Mouse (Mus musculus) testis, adult 2 months (tissue): ENCODE measurements around the gene Zswim7. TPM values are rescaled to one million over a fixed set of nuclear protein-coding genes. Genes with fewer than 3 reads are reported as not detected.

ENCODE experiments used
- H3K27ac ChIP-seq: fragments of 200-500 bp; 2 replicates; pipeline ENCODE4 v1.5.1; 2012; ENCODE audit warnings: low read depth, low read length; ENCODE audit not compliant: control insufficient read depth, insufficient read depth
- H3K27me3 ChIP-seq: fragments of 200-500 bp; 2 replicates; pipeline ENCODE4 v1.6.1; 2012; ENCODE audit warnings: mild to moderate bottlenecking, low read length, moderate library complexity; ENCODE audit not compliant: control insufficient read depth, insufficient read depth
- H3K36me3 ChIP-seq: fragments of 200-500 bp; 2 replicates; pipeline ENCODE4 v1.6.1; 2012; ENCODE audit warnings: mild to moderate bottlenecking, low read length; ENCODE audit not compliant: control insufficient read depth, insufficient read depth
- H3K4me1 ChIP-seq: fragments of 200-500 bp; 2 replicates; pipeline ENCODE4 v1.6.1; 2012; ENCODE audit warnings: low read length; ENCODE audit not compliant: control insufficient read depth, insufficient read depth
- H3K4me3 ChIP-seq: fragments of 200-500 bp; 2 replicates; pipeline ENCODE4 v1.5.1; 2012; ENCODE audit warnings: low read depth, mild to moderate bottlenecking, low read length, moderate library complexity, mixed read lengths; ENCODE audit not compliant: control insufficient read depth
- CTCF ChIP-seq: fragments of 200-500 bp; IDR thresholded peaks from 2 replicates; pipeline ENCODE4 v1.5.1; 2012; ENCODE audit warnings: low read depth, mild to moderate bottlenecking, inconsistent platforms, low read length, moderate library complexity; ENCODE audit not compliant: control insufficient read depth, insufficient read depth, insufficient replicate concordance
- POLR2A ChIP-seq: fragments of 200-500 bp; IDR thresholded peaks from 2 replicates; pipeline ENCODE4 v1.6.1; 2012; ENCODE audit warnings: low read depth, mild to moderate bottlenecking, inconsistent platforms, low read length, moderate library complexity; ENCODE audit not compliant: control insufficient read depth
- polyA plus RNA-seq: library from polyadenylated mRNA; depleted of rRNA; stranded (reverse); fragments of >200 nt; gene quantifications from 2 replicates; pipeline ENCODE4 v1.2.3, GENCODE M21; 2012

Gene Zswim7
- polyA plus RNA-seq, 1 experiment, result 93.8 TPM

DNA sequence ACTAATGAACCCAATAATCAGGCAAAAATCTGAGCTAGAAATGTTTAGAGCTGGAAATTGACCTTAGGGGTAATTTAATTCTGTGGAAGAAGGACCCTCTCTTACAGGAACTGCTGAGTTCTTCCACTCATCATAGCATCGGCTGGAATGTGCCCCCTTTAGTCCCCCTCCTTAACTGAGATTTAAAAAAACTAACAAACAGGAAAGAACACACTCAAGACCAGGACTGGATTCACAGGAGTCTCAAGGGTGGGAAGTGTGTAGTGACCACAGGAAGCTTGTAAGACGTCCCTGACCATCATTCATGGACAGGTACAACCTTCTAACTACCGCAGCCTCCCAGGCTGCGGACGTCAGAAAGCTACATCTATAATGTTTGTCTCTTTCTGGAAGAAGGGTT, 10.3 kb downstream of the Zswim7 start:
- Histone ChIP-seq H3K27ac (no peak overlapping the region), H3K4me1 (no peaks in the 10 kb centered on the region), H3K4me3 (no peak overlapping the region), H3K27me3 (no peaks in the 10 kb centered on the region), H3K36me3 (peaks cover 2% of the 10 kb centered on the region)
- no peak for TF ChIP-seq CTCF
- no peak for TF ChIP-seq POLR2A

DNA sequence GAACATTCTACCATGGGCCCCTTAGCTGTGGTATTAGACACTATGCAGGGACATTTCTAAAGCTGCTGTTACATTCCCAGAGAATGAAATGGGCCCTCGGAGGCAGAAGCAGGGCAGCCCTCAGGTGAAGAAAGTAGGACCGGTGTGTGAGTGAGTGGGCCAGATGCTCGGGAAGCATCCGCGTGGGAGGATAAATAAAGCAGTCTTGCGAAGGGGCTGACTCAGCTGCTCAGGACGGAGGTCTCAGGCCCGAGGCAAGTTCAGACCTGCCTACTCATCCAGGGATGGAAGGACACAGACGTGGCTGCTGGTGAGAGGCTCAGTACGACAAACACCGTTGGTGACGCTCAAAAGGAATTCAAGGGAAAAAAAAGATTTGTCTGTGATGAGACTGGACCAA, 12.1 kb downstream of the Zswim7 start:
- no peak for TF ChIP-seq CTCF
- Histone ChIP-seq H3K27me3 (no peaks in the 10 kb centered on the region), H3K27ac (no peak overlapping the region), H3K4me1 (no peaks in the 10 kb centered on the region), H3K4me3 (no peak overlapping the region), H3K36me3 (peaks cover 2% of the 10 kb centered on the region)

DNA sequence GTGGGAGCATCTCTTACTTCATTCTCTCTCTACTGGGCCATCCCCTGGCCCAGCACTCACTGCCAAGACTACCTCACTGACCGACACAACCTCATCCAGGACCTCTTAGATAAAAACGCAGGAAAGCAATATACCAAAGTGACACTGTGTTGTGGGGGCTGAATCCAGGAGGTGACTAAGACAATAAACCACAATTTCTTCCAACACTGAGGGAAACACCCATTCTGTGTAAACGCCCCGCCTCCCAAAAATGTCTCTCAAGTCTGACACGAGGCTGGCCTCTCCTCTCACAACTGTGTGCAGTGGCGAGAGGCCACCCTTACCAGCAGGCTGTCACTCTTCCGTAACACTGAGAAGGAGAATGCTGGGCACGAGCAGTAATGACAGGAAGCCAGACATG, 12.8 kb downstream of the Zswim7 start:
- H3K27me3 ChIP-seq, result no peaks in the 10 kb centered on the region
- no peak overlapping the region for H3K4me3 ChIP-seq
- no peak overlapping the region for H3K27ac ChIP-seq
- peaks cover 2% of the 10 kb centered on the region for H3K36me3 ChIP-seq
- TF ChIP-seq POLR2A (no peak), CTCF (no peak)
- no peaks in the 10 kb centered on the region for H3K4me1 ChIP-seq

DNA sequence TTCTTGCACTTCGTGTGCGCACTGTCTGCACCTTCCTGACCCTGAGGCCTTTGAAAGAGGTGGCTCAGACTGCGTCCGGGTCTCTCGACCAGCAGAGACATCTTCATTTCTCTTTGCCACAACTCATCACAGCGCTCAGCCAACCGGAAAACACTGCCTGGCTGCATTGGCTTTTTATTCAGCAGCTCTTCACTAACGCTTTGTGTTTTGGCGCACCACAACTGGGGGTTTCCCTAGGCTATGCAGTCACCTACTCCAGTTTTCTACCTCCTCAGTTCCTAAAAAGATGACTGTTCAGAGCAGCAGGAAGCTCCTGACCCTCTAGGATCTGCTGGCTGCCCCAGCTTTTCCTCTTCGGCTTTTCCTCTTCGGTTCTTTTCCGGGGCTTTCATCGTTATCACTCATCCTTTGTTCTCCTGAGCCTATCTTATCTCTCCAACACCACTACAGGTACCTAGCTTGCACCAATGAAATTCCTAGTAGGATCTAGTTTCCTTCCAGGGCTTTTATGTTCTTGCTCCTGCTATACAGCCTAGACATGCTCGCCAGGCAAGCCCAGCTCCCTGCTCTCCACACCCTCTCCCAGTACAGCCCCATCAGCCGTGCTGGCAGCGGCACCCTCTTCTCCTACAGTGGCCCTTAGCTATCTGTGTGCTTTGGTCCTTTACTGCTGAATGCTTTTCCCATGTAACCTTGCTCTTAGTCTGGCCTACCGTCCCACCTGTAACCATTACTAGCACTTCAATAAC, 14.5 kb downstream of the Zswim7 start:
- no peak overlapping the region for H3K27ac ChIP-seq
- H3K36me3 ChIP-seq, result peaks cover 2% of the 10 kb centered on the region
- no peak for TF ChIP-seq POLR2A
- TF ChIP-seq CTCF, result no peak
- H3K4me3 ChIP-seq, result no peak overlapping the region
- no peaks in the 10 kb centered on the region for H3K27me3 ChIP-seq
- H3K4me1 ChIP-seq, result no peaks in the 10 kb centered on the region

DNA sequence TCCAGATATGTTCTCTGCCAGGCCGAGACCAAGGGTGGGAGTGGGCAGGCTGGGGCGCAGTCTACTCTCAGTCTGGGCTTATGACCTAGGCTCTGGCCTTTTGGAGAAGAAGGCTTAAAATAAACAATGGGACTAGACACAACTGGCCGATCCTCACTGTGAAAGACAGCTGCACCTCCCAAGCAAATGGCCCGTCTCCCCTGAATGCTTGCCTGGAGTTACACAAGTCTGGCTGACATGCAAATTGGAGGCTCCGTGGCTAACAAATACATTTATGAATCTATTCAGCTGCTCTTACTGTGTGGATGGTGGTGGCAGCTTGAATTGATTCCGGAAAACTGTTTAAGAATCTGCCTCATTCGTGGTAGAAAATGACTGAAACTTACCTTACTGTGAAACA, 15.5 kb downstream of the Zswim7 start:
- H3K36me3 ChIP-seq, result peaks cover 2% of the 10 kb centered on the region
- TF ChIP-seq CTCF (no peak), POLR2A (no peak)

DNA sequence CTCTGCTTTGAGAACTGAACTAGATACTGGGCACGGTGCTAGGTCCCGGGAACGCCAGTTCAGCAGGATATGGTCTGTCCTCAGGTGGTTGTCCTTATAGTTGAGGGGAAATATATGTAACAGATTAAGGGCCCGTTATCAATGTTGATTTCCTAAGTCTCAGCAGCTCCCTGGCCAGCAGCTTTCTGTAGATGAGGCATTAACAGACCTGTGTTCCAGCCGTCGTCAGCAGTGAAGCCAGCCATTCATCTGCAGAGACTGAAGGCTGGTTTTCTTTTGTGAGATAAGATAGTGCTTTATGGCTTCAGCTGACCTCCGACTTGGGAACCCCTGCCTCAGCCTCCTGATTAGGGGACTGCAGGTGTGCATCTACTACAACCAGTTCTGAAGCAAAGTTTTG, 17.2 kb downstream of the Zswim7 start:
- Histone ChIP-seq H3K27ac (no peak overlapping the region), H3K4me1 (no peaks in the 10 kb centered on the region; the same call in 1 of the 2 replicates), H3K4me3 (no peak overlapping the region), H3K36me3 (peaks cover under 1% of the 10 kb centered on the region), H3K27me3 (no peaks in the 10 kb centered on the region)
- no peak for TF ChIP-seq CTCF

More for the DNA sequence above, 15.5 kb downstream of the Zswim7 start:
- Histone ChIP-seq H3K27me3 (no peaks in the 10 kb centered on the region), H3K4me1 (no peaks in the 10 kb centered on the region; the same call in 1 of the 2 replicates), H3K4me3 (no peak overlapping the region), H3K27ac (no peak overlapping the region)

DNA sequence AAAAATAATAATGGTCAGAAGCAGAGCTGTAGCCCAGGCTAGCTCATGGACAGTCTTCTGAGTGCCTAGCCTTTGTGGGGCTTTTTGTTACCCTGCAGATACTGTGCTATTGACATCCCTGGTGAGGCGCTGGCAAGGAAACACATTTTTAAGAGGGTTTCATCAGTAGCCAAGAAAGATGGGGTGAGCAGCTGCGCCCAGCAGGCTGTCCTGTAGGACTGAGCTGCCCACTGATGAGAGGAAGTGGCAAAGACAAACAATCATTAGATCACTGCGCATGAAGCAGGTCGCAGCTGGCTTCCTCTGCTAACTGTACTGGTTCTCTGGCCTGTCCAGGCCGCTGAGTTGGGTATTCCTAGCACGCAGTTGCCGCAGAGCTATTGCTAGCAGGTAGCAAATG, 17.6 kb downstream of the Zswim7 start:
- Histone ChIP-seq H3K27me3 (no peaks in the 10 kb centered on the region), H3K27ac (no peak overlapping the region), H3K4me3 (no peak overlapping the region), H3K36me3 (no peaks in the 10 kb centered on the region; the same call in none of the 2 replicates), H3K4me1 (no peaks in the 10 kb centered on the region; the same call in 1 of the 2 replicates)
- no peak for TF ChIP-seq POLR2A
- TF ChIP-seq CTCF, result no peak
